Mouse (Mus musculus) olfactory bulb, adult 2 months (tissue): ENCODE data around the gene Hip1.

Experiments
- CTCF ChIP-seq: fragments of 200-500 bp; IDR thresholded peaks from 2 replicates; pipeline ENCODE4 v1.5.1; 2012; ENCODE audit warnings: low read depth, mild to moderate bottlenecking, low read length, moderate library complexity; ENCODE audit not compliant: insufficient read depth
- POLR2A ChIP-seq: fragments of 200-500 bp; IDR thresholded peaks from 2 replicates; pipeline ENCODE4 v1.6.1; 2012; ENCODE audit warnings: mild to moderate bottlenecking, low read depth, low read length, moderate library complexity; ENCODE audit not compliant: insufficient read depth

DNA sequence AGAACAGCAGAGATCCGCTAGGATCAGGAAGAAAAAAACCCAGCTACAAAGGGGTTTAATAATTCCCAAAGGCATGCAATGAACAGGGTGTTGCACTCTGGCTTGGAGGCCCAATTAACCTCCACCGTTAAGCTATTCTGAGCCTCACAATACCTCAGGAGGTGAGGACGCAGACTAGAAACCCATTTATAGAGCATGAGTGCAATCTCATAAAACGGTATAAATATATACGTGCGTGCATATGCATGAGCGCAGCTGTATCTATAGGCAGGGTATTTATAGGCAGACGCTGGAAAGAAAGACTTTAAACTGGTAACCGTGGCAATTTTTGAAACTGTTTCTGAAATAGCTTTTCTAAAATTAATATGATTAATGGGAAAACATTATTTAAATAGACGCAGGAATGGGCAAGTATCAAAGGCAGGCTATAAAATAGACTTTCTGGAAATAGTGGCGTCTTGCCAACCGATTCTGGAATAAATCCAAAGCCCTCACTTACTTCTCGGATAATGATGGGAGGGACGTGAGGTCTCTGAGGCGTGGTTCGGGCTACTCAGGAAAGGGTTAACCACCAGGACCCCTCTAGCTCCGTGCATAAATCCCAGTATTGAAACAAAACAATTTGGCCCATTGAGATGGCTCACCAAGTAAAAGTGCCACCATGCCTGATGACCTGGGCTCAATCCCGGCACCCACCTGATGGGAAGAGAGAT lies 37.2 kb downstream of the Hip1 start:
- no peak for TF ChIP-seq POLR2A
- TF ChIP-seq CTCF = no peak
